Mouse (Mus musculus): ENCODE measurements around the gene Fam110a. TPM values are rescaled to one million over a fixed set of nuclear protein-coding genes. Genes with fewer than 3 reads are reported as not detected.

Gene Fam110a
- 7.3 and 15.1 TPM in 2 replicates for polyA plus RNA-seq (2012; rRNA removed; ENCODE audit: low replicate concordance)

GRCm38 (mm10) chr2:151979470-151980354, at the start of gene Fam110a:
TSS of gene Fam110a (minus strand) at chr2:151980219.

DNA sequence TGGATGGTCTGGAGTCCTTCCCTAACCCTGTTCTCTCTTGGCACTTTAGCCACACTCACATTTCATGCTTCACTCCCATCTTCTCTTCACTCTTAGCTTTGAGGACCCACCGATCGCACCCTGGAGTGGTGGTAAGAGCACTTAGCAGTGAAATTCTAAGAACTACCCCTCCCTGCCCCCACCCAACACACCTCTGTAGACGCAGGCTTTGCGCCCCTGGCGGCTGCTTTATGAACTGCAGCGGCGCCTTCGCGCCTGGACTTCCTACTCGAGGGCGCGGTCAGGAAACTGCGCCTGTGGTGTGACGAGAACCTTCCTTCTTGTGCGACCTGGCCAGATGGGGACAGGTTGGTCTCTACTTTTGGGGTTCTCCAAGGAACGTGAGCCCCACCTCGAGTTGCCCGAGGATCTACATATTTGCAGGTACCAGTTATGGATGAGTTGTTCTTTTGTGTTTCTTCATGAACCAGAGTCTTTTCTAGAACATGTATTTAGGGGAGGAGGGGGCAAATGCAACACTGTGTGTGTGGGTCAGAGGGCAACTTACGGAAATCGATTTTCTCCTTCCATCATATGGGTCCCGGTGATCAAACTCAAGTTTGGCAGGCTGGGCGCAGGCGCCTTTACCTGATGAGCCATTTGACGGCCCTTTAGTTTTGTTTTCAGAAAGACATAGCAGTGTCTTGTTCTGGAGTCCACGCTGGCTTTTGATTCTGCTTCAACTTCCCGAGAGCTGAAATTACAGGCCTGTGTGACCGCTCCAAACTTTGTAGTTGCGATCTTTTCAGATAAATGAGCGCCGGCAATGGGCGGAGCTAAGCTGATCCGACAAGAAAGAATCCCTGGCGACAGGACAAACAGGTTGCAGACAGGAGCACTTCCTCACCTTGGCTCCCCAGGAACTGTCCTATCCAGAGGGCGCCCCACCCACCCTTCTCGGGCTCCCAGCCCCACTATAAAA, 16.5 kb upstream of the Fam110a start, which contains the start of gene Slc52a3:
Slc52a3 (plus strand) TSS at position 283 of the 961 bp plus-strand sequence.

Other genes starting within 250 kb of the Fam110a start
- gene Psmf1, start 236.0 kb downstream of the Fam110a start, polyA plus RNA-seq (2012; rRNA removed; ENCODE audit: low replicate concordance), result 42.1 and 49.8 TPM in 2 replicates
- not detected in 2 replicates for gene Rspo4, start 137.3 kb downstream of the Fam110a start, polyA plus RNA-seq (2012; rRNA removed; ENCODE audit: low replicate concordance)
- 1.7 and 4.6 TPM in 2 replicates for gene Angpt4, start 69.0 kb downstream of the Fam110a start, polyA plus RNA-seq (2012; rRNA removed; ENCODE audit: low replicate concordance)
- gene Slc52a3, start 16.3 kb upstream of the Fam110a start, polyA plus RNA-seq (2012; rRNA removed; ENCODE audit: low replicate concordance), result 10.0 and 19.1 TPM in 2 replicates
- not detected in 2 replicates for gene Scrt2, start 101.3 kb upstream of the Fam110a start, polyA plus RNA-seq (2012; rRNA removed; ENCODE audit: low replicate concordance)
- 67.0 and 84.0 TPM in 2 replicates for gene Srxn1, start 125.3 kb upstream of the Fam110a start, polyA plus RNA-seq (2012; rRNA removed; ENCODE audit: low replicate concordance)
- 12.9 and 47.6 TPM in 2 replicates for gene Tcf15, start 163.3 kb upstream of the Fam110a start, polyA plus RNA-seq (2012; rRNA removed; ENCODE audit: low replicate concordance)
- 32.1 and 36.9 TPM in 2 replicates for gene Csnk2a1, start 246.6 kb upstream of the Fam110a start, polyA plus RNA-seq (2012; rRNA removed; ENCODE audit: low replicate concordance)

Measured in subcutaneous adipose tissue, adult 2 months (tissue).